Mouse (Mus musculus) cerebellum, postnatal 4 days (tissue): Measurements from ENCODE around the gene C1qtnf4.

Experiments
- DNase-seq, 2 experiments: peaks; one replicate each; pipeline ENCODE4 v3.0.0; 2022; ENCODE audit warnings: low spot score in 2 of 2, mixed read lengths in 1 of 2

Gene C1qtnf4

GRCm38 (mm10) chr2:90885218-90886041 is at the start of gene C1qtnf4:
Gene C1qtnf4, plus strand, starts transcription at chr2:90885860.
- DNase-seq, result peak; percentile 38 to 42

- no peak for DNase-seq
Measured at GRCm38 (mm10) chr2:90838621-90839020, 47.0 kb upstream of the C1qtnf4 start.

DNA sequence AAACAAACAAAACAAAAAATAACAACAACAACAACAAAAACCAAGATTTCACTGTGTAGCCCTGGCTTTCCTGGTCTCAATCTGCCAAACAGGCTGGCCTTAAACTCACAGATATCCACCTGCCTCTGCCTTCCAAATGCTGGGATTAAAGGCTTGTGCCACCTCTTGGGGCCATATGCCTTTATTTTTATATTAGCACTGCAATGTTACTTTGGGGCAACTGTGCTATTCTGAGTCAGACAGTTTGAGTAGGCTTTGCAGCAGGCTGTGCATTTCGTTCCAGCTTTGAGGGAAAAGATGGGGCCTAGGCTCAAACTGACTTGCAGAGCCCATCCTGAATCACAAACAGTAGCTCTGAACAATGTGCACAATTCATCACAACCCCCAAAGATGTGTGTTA is 42.0 kb upstream of the C1qtnf4 start:
- no peak for DNase-seq

GRCm38 (mm10) chr2:90844262-90844661 is 41.4 kb upstream of the C1qtnf4 start:
- DNase-seq, result no peak

DNA sequence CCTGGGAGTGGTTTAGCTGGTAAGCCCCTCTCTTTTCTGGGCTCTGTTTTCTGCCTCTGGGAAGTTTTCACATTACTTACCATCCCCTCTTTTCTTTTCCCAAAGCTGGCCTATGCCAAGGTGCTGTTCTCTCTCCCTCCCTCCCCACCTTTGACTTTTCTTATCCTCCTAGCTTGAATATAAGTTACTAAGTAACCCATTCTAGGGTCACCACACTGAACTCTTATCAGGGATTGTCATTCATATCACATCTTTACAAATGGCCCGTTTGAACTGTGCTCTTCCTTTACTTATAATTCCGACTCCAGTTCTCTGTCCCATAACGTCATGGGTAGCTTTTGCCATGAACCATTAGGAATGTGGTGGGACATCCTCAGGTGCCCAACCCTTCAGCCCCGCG is 40.4 kb upstream of the C1qtnf4 start:
- no peak for DNase-seq

GRCm38 (mm10) chr2:90846171-90846570 is 39.5 kb upstream of the C1qtnf4 start:
- no peak for DNase-seq

DNA sequence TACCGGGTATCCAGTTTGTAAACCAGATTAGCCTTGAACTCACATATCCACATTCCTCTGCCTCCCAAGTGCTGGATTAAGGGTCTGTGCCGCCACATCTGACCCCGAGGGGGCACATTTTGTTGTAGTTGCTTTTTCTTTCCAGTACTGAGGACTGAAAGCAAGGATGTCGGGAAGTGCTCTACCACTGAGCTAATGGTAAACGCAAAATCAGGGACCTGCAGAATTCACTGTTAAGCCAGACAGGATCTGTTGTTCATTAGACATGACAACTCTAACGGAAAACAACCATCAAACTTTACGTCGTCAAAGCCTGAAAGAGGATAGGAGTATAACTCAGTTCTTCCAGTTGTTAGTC is 39.1 kb upstream of the C1qtnf4 start:
- no peak for DNase-seq

- peak; percentile 94 to 99 for DNase-seq
Measured at GRCm38 (mm10) chr2:90846955-90847680, 38.5 kb upstream of the C1qtnf4 start, which contains the start of gene Mtch2. Gene Mtch2, plus strand, starts transcription at chr2:90847155.

- DNase-seq, result no peak
Measured at GRCm38 (mm10) chr2:90847681-90848050, 38.0 kb upstream of the C1qtnf4 start.

- DNase-seq, result no peak
Measured at GRCm38 (mm10) chr2:90848331-90848730, 37.3 kb upstream of the C1qtnf4 start.

GRCm38 (mm10) chr2:90850401-90850800 is 35.3 kb upstream of the C1qtnf4 start:
- no peak for DNase-seq

GRCm38 (mm10) chr2:90861486-90861885 is 24.2 kb upstream of the C1qtnf4 start:
- no peak for DNase-seq

DNA sequence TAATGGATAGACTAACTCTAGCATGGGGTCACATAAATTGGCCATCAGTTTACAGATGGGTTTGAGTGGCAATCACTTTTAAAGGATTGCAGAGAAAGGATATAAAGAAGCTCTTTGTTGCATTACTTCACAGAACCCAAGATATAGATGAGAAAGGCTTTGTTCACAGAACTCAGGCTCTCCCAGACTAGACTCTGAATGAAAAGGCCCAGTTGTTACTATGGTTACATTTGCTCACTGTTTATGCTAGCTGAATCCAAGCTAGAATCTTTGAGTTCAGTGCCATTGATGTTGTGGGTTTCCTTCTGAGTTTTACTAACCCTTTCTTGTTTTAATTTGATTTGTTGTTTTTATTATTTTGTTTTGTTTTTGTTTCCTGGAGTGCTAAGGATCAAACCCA is 21.5 kb upstream of the C1qtnf4 start:
- no peak for DNase-seq

GRCm38 (mm10) chr2:90866524-90866923 is 19.1 kb upstream of the C1qtnf4 start:
- peak; percentile 66 to 86 for DNase-seq

- DNase-seq, result no peak
Measured at GRCm38 (mm10) chr2:90870136-90870601, 15.5 kb upstream of the C1qtnf4 start.

GRCm38 (mm10) chr2:90871180-90871961 is 14.3 kb upstream of the C1qtnf4 start:
- no peak for DNase-seq

- DNase-seq, result no peak
Measured at GRCm38 (mm10) chr2:90874025-90874424, 11.6 kb upstream of the C1qtnf4 start.

DNA sequence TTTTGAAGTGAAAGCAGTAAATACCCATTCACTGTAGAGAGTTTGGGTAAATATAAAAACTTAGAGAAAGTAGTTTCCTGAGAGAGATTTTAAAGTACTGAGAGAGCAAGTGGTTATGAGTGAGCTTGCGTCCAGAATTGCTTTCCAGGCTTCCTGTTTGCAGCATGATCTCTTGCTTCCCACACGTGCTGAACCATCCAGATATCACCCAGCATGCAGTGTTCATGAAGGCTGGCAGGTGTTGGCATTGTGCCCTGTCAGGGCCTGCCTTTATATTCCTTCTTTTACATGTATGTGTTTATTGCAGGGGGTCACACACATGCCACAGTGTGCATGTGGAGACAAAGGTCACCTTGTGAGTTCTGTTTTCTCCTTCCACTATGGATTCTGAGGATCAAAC is 10.4 kb upstream of the C1qtnf4 start:
- DNase-seq, result no peak

GRCm38 (mm10) chr2:90877584-90878259 is 7.9 kb upstream of the C1qtnf4 start:
- no peak for DNase-seq

GRCm38 (mm10) chr2:90879419-90879818 is 6.2 kb upstream of the C1qtnf4 start:
- DNase-seq, result no peak

GRCm38 (mm10) chr2:90880144-90880785 is 5.4 kb upstream of the C1qtnf4 start:
- DNase-seq, result no peak
